Mouse (Mus musculus): ENCODE measurements around the gene Ap2a2.
A peak's percentile ranks its signal among the peaks of the same experiment; 100 is the strongest.

DNA sequence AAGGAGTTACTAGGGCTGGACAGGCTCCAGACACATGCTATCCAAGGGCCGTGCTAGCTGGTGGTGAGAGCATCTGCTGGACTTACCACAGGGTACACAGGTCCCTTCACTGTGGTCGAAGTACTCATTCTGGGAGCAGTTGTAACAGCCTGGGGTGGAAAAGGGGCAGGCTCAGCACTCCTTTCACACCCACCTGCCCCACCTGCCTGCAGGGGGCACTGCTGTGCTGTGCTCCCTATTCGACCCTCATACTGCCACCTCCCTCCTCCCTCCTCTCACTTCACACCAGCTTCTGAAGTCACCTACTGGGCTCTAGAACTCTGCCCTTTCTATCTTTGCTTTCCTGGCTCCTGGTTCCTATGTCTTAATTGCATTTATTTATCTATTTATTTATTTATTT lies 81.2 kb downstream of the Ap2a2 start:
- TF ChIP-seq EP300 (IDR thresholded peaks at IDR 0.05; ENCODE audit: low read depth) (no peak), CTCF (IDR thresholded peaks at IDR 0.05; ENCODE audit: low read depth) (peak; percentile 59)

All from heart, postnatal 0 days (tissue).